Mouse (Mus musculus): ENCODE results near the gene Hoxc12.

DNA sequence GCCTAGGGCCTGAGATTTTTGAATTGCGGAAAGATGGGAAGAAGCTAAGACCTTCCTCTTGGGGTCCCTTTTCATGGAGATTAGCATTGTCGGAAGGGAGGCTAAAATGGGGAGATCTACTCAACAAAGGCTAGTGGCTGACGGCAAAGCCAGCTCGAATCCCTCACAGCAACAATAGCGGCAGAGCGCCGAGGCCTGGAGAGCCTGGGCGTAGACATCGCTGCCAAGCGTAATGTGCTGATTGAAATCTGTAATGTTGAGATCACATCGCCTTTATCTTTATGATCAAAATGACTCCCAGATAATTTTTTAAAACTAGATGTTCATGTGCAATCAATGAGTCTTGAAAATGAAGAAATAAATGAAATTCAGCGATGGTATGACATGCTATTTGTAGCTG, 2.1 kb upstream of the Hoxc12 start:
- TF ChIP-seq FLI1 (IDR thresholded peaks at IDR 0.05; ENCODE audit: low read length) (no peak), GATA1 (IDR thresholded peaks at IDR 0.05; ENCODE audit: borderline replicate concordance, low read length) (no peak)
